Mouse (Mus musculus): ENCODE measurements around the gene Slc35e3. TPM values are rescaled to one million over a fixed set of nuclear protein-coding genes. Genes with fewer than 3 reads are reported as not detected.
"Not testable (repeated sequence)": the region's sequence is repeated elsewhere in the genome, so short reads cannot be mapped to it uniquely, and the experiment has no call there.

Slc35e3 gene
- polyA plus RNA-seq, 1 experiment from 2014 or later, result 22.2 TPM

DNA sequence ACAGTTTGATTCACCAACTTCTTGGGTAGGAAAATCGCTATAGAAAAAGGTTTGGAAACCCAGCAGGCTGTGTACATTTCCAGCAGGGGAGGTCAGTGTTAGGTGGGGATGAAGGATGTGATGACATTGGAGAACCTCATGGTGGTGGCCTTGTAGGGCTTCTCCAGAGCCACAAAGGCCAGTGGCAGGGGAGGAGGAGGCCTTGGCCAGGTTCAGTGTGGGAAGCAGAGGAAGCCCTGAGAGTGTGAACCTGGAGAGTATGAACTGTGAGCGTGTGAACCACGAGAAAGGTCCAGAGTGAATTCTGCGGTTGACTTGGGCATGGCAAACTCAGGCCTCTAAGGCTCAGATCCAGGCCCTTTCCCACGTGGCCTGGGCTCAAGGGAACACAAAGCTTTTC lies 17.6 kb downstream of the Slc35e3 start:
- H3K4me1 ChIP-seq (replicated peaks), result 0 out of 2 replicates have a peak, but pooled peaks cover 2% of the 10 kb centered on the region
- no peak overlapping the region for H3K27ac ChIP-seq
- 85% methylated on average over 5 of the region's 5 CpGs for WGBS
- no peak overlapping the region for H3K4me3 ChIP-seq
- no peaks in the 10 kb centered on the region for H3K27me3 ChIP-seq (ENCODE audit: insufficient read depth, poor library complexity, severe bottlenecking)
- H3K36me3 ChIP-seq, result no peaks in the 10 kb centered on the region
- H3K9me3 ChIP-seq, result no peaks in the 10 kb centered on the region
- no peak for DNase-seq (ENCODE audit: low spot score)

DNA sequence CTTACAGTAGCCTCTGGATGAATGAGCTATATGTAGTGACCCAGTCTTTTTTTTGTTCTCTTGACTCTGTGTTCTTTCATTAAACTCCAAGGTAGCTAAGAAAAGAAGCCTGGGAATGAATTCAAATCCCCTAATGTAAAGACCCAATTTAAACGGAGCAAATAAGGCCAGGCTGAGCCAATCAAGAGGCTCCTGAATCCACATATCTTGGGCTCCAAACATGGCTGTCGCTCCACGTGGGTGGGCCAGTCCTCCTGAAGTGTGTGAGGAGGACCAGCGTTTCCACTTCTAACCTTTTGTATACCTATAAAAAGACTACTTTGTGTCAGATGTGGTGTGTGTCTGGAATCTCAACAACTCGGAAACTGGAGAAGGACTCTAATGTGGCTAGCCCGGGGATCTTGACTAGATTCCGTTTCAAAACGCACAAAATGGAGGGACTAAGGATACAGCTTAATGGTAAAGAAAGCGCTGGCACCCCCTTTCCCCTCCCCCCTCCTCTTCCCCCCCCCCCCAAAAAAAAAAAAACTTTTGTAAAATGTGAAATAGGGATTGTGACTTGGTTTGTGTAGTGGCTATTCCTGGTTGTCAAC lies 18.6 kb downstream of the Slc35e3 start:
- Histone ChIP-seq H3K27ac (no peak overlapping the region), H3K36me3 (no peaks in the 10 kb centered on the region), H3K4me3 (no peak overlapping the region), H3K4me1 (replicated peaks) (0 out of 2 replicates have a peak, but pooled peaks cover 2% of the 10 kb centered on the region), H3K9me3 (no peaks in the 10 kb centered on the region), H3K27me3 (ENCODE audit: insufficient read depth, poor library complexity, severe bottlenecking) (no peaks in the 10 kb centered on the region)
- DNase-seq (ENCODE audit: low spot score), result no peak
- 87% methylated on average over 9 of the region's 9 CpGs for WGBS

- no peak overlapping the region for H3K27ac ChIP-seq
- DNase-seq (ENCODE audit: low spot score), result no peak
- H3K27me3 ChIP-seq (ENCODE audit: insufficient read depth, poor library complexity, severe bottlenecking), result no peaks in the 10 kb centered on the region
- H3K36me3 ChIP-seq, result no peaks in the 10 kb centered on the region
- H3K4me3 ChIP-seq, result no peak overlapping the region
- 93% methylated on average over 4 of the region's 4 CpGs for WGBS
- 0 out of 2 replicates have a peak, but pooled peaks cover 2% of the 10 kb centered on the region for H3K4me1 ChIP-seq (replicated peaks)
- no peaks in the 10 kb centered on the region for H3K9me3 ChIP-seq
These were observed 19.2 kb downstream of the Slc35e3 start for GRCm38 (mm10) chr10:117726888-117727385.

- Histone ChIP-seq H3K36me3 (no peaks in the 10 kb centered on the region), H3K4me3 (no peak overlapping the region), H3K27me3 (ENCODE audit: insufficient read depth, poor library complexity, severe bottlenecking) (no peaks in the 10 kb centered on the region), H3K4me1 (replicated peaks) (0 out of 2 replicates have a peak, but pooled peaks cover 2% of the 10 kb centered on the region), H3K9me3 (no peaks in the 10 kb centered on the region), H3K27ac (no peak overlapping the region)
- WGBS, result 95% methylated on average over 4 of the region's 4 CpGs
- DNase-seq (ENCODE audit: low spot score), result no peak
These were observed 19.8 kb downstream of the Slc35e3 start for GRCm38 (mm10) chr10:117726350-117726749.

- H3K4me1 ChIP-seq (replicated peaks), result 0 out of 2 replicates have a peak, but pooled peaks cover 2% of the 10 kb centered on the region
- DNase-seq (ENCODE audit: low spot score), result no peak
- 82% methylated on average over 7 of the region's 7 CpGs for WGBS
- H3K27ac ChIP-seq, result no peak overlapping the region
- H3K4me3 ChIP-seq, result no peak overlapping the region
- H3K36me3 ChIP-seq, result no peaks in the 10 kb centered on the region
- no peaks in the 10 kb centered on the region for H3K27me3 ChIP-seq (ENCODE audit: insufficient read depth, poor library complexity, severe bottlenecking)
- H3K9me3 ChIP-seq, result no peaks in the 10 kb centered on the region
These were observed 20.5 kb downstream of the Slc35e3 start for GRCm38 (mm10) chr10:117725671-117726070.

DNA sequence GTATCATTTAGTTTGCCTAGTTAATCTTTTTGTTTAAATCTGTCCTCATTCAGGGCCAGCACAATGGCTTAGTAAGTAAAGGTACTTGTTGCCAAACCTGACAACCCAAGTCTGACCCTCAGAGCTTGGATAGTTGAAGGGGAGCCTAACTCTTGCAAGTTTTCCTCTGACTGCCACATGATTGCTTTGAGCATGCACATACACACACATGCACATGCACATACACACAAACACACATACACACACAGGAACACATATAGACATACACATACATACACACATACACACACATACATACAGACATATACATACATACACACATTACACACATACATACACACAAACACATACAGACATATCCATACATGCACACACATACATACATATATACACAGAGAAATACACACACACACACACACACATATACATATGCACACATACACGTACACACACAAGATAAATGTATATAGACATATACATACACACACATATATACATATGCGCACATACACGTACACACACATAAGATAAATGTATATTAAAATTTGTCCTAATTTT lies 21.3 kb downstream of the Slc35e3 start:
- 0 out of 2 replicates have a peak, but pooled peaks cover 2% of the 10 kb centered on the region for H3K4me1 ChIP-seq (replicated peaks)
- H3K9me3 ChIP-seq, result no peaks in the 10 kb centered on the region
- no peaks in the 10 kb centered on the region for H3K27me3 ChIP-seq (ENCODE audit: insufficient read depth, poor library complexity, severe bottlenecking)
- H3K4me3 ChIP-seq, result no peak overlapping the region
- H3K36me3 ChIP-seq, result no peaks in the 10 kb centered on the region
- no peak for DNase-seq (ENCODE audit: low spot score)
- no peak overlapping the region for H3K27ac ChIP-seq
- whole genome bisulfite sequencing, result 93% methylated on average over 3 of the region's 3 CpGs

GRCm38 (mm10) chr10:117724136-117724718 lies 21.9 kb downstream of the Slc35e3 start:
- Histone ChIP-seq H3K27ac (no peak overlapping the region), H3K4me3 (no peak overlapping the region), H3K36me3 (no peaks in the 10 kb centered on the region), H3K27me3 (ENCODE audit: insufficient read depth, poor library complexity, severe bottlenecking) (no peaks in the 10 kb centered on the region), H3K4me1 (replicated peaks) (no peaks in the 10 kb centered on the region), H3K9me3 (no peaks in the 10 kb centered on the region)
- no peak for DNase-seq (ENCODE audit: low spot score)
- 82% methylated on average over 5 of the region's 5 CpGs for WGBS

DNA sequence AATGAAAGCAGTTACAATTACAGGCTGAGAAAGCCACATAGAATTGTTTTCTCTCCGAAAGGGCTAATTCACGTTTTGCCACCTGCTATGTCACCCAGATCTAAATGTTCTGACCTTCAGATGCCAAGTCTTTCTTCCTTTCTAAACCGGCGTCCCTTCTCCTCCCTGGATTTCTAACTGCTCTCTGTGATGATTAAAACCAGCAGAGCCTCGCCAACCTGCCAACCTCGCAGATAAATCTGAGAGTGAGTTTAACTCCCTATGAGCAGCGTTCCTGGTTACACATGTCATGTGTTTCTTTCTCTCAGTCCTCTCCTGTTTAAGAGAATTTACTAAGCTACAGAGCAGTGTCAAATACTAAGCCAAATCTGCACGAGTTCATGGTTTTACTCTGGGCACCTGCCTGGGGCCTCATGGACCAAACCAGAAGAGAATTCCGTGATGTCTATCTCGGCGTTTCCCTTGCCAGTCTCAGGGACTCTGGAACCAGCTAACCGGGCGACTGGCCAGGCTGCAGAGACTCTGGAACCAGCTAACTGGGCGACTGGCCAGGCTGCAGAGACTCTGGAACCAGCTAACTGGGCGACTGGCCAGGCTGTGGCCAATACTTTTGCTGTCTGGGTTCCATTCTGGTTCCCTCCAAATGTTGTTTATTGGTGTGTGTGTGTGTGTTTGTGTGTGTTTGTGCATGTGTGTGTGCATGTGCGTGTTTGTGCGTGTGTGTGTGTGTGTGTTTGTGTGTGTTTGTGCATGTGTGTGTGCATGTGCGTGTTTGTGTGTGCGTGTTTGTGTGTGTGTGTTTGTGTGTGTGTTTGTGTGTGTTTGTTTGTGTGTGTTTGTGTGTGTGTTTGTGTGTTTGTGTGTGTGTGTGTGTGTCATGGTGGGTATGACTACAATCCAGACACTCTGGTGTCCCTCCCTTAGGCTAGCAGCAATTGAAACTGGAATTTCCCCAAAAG lies 27.7 kb downstream of the Slc35e3 start:
- WGBS, result 72% methylated on average over 19 of the region's 19 CpGs
- Histone ChIP-seq H3K9me3 (no peaks in the 10 kb centered on the region), H3K36me3 (no peaks in the 10 kb centered on the region), H3K27ac (peak overlapping the region; percentile 24; the same call in 1 of the 2 replicates), H3K4me1 (replicated peaks) (peaks cover 19% of the 10 kb centered on the region), H3K27me3 (ENCODE audit: insufficient read depth, poor library complexity, severe bottlenecking) (no peaks in the 10 kb centered on the region), H3K4me3 (no peak overlapping the region)
- no peak for DNase-seq (ENCODE audit: low spot score)

GRCm38 (mm10) chr10:117717583-117717982 lies 28.6 kb downstream of the Slc35e3 start:
- Histone ChIP-seq H3K27ac (no peak overlapping the region; the same call in 1 of the 2 replicates), H3K36me3 (no peaks in the 10 kb centered on the region), H3K9me3 (no peaks in the 10 kb centered on the region), H3K4me1 (replicated peaks) (peaks cover 19% of the 10 kb centered on the region), H3K4me3 (no peak overlapping the region), H3K27me3 (ENCODE audit: insufficient read depth, poor library complexity, severe bottlenecking) (no peaks in the 10 kb centered on the region)
- peak; percentile 35 for DNase-seq (ENCODE audit: low spot score)
- 16% methylated on average over 4 of the region's 4 CpGs for WGBS

GRCm38 (mm10) chr10:117716686-117717085 lies 29.5 kb downstream of the Slc35e3 start:
- Histone ChIP-seq H3K4me1 (replicated peaks) (peaks cover 19% of the 10 kb centered on the region), H3K36me3 (no peaks in the 10 kb centered on the region), H3K27me3 (ENCODE audit: insufficient read depth, poor library complexity, severe bottlenecking) (no peaks in the 10 kb centered on the region), H3K9me3 (no peaks in the 10 kb centered on the region), H3K4me3 (no peak overlapping the region), H3K27ac (no peak overlapping the region)
- DNase-seq (ENCODE audit: low spot score), result no peak
- WGBS, result 88% methylated on average over 3 of the region's 3 CpGs

DNA sequence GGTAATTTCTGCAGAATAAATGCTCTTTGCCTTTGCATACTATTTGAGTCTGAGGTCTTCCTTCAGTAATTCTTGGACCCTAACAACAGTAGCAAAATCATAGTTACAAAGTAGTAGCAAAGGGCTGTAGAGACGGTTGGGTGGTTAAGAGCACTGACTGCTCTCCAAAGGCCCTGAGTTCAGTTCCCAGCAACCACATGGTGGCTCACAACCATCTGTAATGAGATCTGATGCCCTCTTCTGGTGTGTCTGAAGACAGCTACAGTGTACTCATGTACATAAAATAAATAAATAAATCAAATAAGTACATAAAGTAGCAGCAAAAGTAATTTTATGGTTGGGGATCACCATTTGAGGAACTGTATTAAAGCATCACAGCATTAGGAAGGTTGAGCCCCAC lies 30.5 kb downstream of the Slc35e3 start:
- H3K4me3 ChIP-seq; DNase-seq (ENCODE audit: low spot score); H3K27ac ChIP-seq; H3K9me3 ChIP-seq; H3K36me3 ChIP-seq; H3K27me3 ChIP-seq (ENCODE audit: insufficient read depth, poor library complexity, severe bottlenecking): not testable (repeated sequence)
- whole genome bisulfite sequencing, result 98% methylated on average over 1 of the region's 1 CpGs
- H3K4me1 ChIP-seq (replicated peaks), result peaks cover 26% of the 10 kb centered on the region

- WGBS, result 72% methylated on average over 4 of the region's 4 CpGs
- H3K36me3 ChIP-seq, result no peaks in the 10 kb centered on the region
- no peak for DNase-seq (ENCODE audit: low spot score)
These were observed 31.2 kb downstream of the Slc35e3 start for GRCm38 (mm10) chr10:117714928-117715500.

More at GRCm38 (mm10) chr10:117714928-117715500, 31.2 kb downstream of the Slc35e3 start:
- Histone ChIP-seq H3K4me1 (replicated peaks) (peaks cover 26% of the 10 kb centered on the region), H3K9me3 (no peaks in the 10 kb centered on the region), H3K27me3 (ENCODE audit: insufficient read depth, poor library complexity, severe bottlenecking) (no peaks in the 10 kb centered on the region), H3K27ac (no peak overlapping the region), H3K4me3 (no peak overlapping the region)
